Mouse (Mus musculus) kidney, embryonic 15.5 days (tissue): ENCODE measurements around the gene Msi1. TPM values are rescaled to one million over a fixed set of nuclear protein-coding genes. Genes with fewer than 3 reads are reported as not detected.
A peak's percentile ranks its signal among the peaks of the same experiment; 100 is the strongest.

Experiments used
- ATAC-seq: fragments of 200-750 bp; cut with Nextera tagmentation; replicated peaks from 2 replicates; pipeline ENCODE4 v1.8.0; 2017; ENCODE audit warnings: moderate TSS enrichment; ENCODE audit not compliant: low FRiP score
- H3K27ac ChIP-seq: fragments of 300-500 bp; sonication (generic); 2 replicates; pipeline ENCODE4 v1.5.1; 2015; ENCODE audit warnings: mild to moderate bottlenecking, inconsistent platforms
- H3K27me3 ChIP-seq: fragments of 300-500 bp; sonication (generic); 2 replicates; pipeline ENCODE4 v1.6.1; 2015; ENCODE audit warnings: inconsistent platforms
- H3K36me3 ChIP-seq: fragments of 300-500 bp; sonication (generic); 2 replicates; pipeline ENCODE4 v1.6.1; 2015; ENCODE audit warnings: inconsistent platforms
- H3K4me1 ChIP-seq: fragments of 300-500 bp; sonication (generic); 2 replicates; pipeline ENCODE4 v1.6.1; 2015; ENCODE audit warnings: inconsistent platforms
- H3K4me2 ChIP-seq: fragments of 300-500 bp; sonication (generic); 2 replicates; pipeline ENCODE4 v1.6.1; 2015; ENCODE audit warnings: moderate library complexity, mild to moderate bottlenecking, inconsistent platforms
- H3K4me3 ChIP-seq: fragments of 300-500 bp; sonication (generic); replicated peaks from 2 replicates; pipeline ENCODE4 v1.5.1; 2015; ENCODE audit warnings: mild to moderate bottlenecking, inconsistent platforms
- H3K9ac ChIP-seq: fragments of 300-500 bp; sonication (generic); 2 replicates; pipeline ENCODE4 v1.6.1; 2015; ENCODE audit warnings: mild to moderate bottlenecking, inconsistent platforms
- H3K9me3 ChIP-seq: fragments of 300-500 bp; sonication (generic); replicated peaks from 2 replicates; pipeline ENCODE4 v1.6.1; 2016; ENCODE audit warnings: inconsistent platforms
- WGBS: fragments of 180-500 bp; shearing (Covaris S2); methylation state at CpG from one replicate; pipeline ENCODE4 v1.1.7; 2015; ENCODE audit warnings: mixed read lengths; 5-methylcytosine and 5-hydroxymethylcytosine counted together
- polyA plus RNA-seq: library from polyadenylated mRNA; unstranded; fragments of >200 nt; fragmentation: Nextera tagmentation; extraction: Ambion mirVana; gene quantifications from 2 replicates; pipeline ENCODE4 v1.2.1, GENCODE M21; 2015

Msi1 gene
- polyA plus RNA-seq, 1 experiment from 2014 or later = 22.0 TPM

DNA sequence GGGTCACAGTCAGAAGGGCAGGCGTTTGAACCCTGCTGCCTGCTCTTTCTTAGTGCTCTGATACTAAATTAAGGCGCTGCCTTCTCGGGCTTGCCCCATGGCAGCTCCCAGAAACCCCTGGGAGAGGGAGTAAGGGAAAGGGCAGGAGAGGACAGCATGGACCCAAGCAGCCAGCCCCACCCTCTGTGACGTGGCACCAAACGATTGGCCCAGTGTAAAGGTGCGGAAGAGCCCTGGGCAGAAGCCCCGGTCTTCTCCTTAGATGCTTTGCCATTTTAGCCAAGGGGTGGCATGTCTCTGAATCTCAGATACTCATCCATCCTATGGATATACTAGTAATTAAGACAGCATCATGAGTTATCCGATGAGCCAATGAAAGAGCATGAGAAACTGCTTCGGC, 21.3 kb upstream of the Msi1 start:
- no peaks in the 10 kb centered on the region; the same call in 1 of the 2 replicates for H3K27me3 ChIP-seq
- H3K4me2 ChIP-seq = peak overlapping the region; percentile 41
- WGBS = 30% methylated on average over 9 of the region's 9 CpGs
- ATAC-seq = no peak
- H3K4me3 ChIP-seq = peak overlapping the region; percentile 2; the same call in 1 of the 2 replicates
- no peak overlapping the region for H3K27ac ChIP-seq
- H3K9me3 ChIP-seq = no peaks in the 10 kb centered on the region
- H3K36me3 ChIP-seq = no peaks in the 10 kb centered on the region
- H3K9ac ChIP-seq = no peak overlapping the region
- peaks cover 28% of the 10 kb centered on the region for H3K4me1 ChIP-seq

DNA sequence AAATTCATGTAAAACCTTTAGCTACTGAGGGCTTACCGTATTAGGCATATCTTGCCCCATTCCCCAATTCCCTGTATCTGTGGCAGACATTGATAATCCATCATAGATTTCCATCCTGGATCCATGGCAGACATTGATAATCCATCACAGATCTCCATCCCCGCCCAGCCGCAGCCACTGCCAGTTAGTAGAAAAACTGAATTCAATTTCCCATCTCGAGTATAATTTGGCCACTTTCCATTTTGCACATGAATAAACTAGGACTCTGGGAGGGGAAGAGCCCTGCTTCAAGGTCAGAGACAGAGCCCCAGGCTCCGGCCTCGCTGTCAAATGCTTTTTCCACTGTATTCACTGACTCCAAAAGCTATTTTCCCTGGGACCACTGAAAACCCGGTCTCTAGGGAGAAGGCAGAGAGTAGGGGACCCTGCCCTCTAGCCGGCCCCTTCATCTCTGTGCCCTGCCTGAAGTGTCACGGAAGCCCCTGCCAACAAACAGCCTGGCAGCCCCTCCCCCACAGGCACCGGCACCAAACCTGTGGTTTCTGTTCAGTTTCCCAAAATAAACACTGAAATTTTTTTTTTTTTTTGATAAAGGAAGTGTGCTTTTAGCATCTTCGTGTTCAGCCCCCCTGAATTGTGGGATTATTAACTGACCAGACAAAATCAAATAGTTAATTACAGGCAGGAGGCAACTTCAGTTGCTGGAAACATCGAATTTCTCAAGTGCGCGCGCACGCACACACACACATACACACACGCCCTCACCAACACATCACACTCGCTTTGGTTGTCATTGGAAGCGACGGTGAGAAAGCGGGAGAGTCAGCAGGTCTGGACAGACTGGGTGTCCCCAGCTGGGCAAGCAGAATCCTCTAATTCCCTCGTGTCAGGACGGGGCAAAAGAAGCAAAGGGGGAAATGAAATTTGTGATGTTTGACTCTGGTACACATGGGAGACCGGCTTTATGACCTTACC, 14.0 kb upstream of the Msi1 start:
- Histone ChIP-seq H3K36me3 (no peaks in the 10 kb centered on the region), H3K4me1 (peaks cover 7% of the 10 kb centered on the region), H3K9ac (no peak overlapping the region), H3K4me3 (peak overlapping the region; percentile 18), H3K27ac (no peak overlapping the region), H3K4me2 (peak overlapping the region; percentile 47), H3K9me3 (no peaks in the 10 kb centered on the region), H3K27me3 (no peaks in the 10 kb centered on the region)
- 58% methylated on average over 24 of the region's 24 CpGs for WGBS
- ATAC-seq = no peak

- Histone ChIP-seq H3K4me1 (peaks cover 46% of the 10 kb centered on the region), H3K36me3 (peaks cover 10% of the 10 kb centered on the region; the same call in 1 of the 2 replicates), H3K27ac (no peak overlapping the region), H3K4me3 (peak overlapping the region; percentile 97), H3K9me3 (no peaks in the 10 kb centered on the region), H3K27me3 (peaks cover 17% of the 10 kb centered on the region), H3K4me2 (peak overlapping the region; percentile 88), H3K9ac (peak overlapping the region; percentile 97)
- no peak for ATAC-seq
- 2% methylated on average over 20 of the region's 20 CpGs for whole genome bisulfite sequencing
Measured at GRCm38 (mm10) chr5:115428831-115429358, 504 bp upstream of the Msi1 start.

GRCm38 (mm10) chr5:115430187-115430960, 975 bp downstream of the Msi1 start:
- Histone ChIP-seq H3K9ac (peak overlapping the region; percentile 97), H3K36me3 (peaks cover 13% of the 10 kb centered on the region; the same call in 1 of the 2 replicates), H3K27ac (peak overlapping the region; percentile 79), H3K27me3 (peaks cover 17% of the 10 kb centered on the region), H3K9me3 (no peaks in the 10 kb centered on the region), H3K4me2 (peak overlapping the region; percentile 88), H3K4me1 (peaks cover 61% of the 10 kb centered on the region), H3K4me3 (peak overlapping the region; percentile 97)
- under 1% methylated on average over 61 of the region's 73 CpGs for WGBS
- peak; percentile 38 for ATAC-seq

GRCm38 (mm10) chr5:115431061-115431897, 1.9 kb downstream of the Msi1 start:
- peak overlapping the region; percentile 79 for H3K27ac ChIP-seq
- no peaks in the 10 kb centered on the region for H3K9me3 ChIP-seq
- peaks cover 17% of the 10 kb centered on the region for H3K27me3 ChIP-seq
- peak overlapping the region; percentile 97 for H3K9ac ChIP-seq
- 15% methylated on average over 14 of the region's 14 CpGs for WGBS
- peaks cover 13% of the 10 kb centered on the region; the same call in 1 of the 2 replicates for H3K36me3 ChIP-seq
- ATAC-seq = no peak
- H3K4me3 ChIP-seq = peak overlapping the region; percentile 97
- H3K4me1 ChIP-seq = peaks cover 70% of the 10 kb centered on the region
- peak overlapping the region; percentile 88 for H3K4me2 ChIP-seq

GRCm38 (mm10) chr5:115431898-115432259, 2.5 kb downstream of the Msi1 start:
- Histone ChIP-seq H3K4me1 (peaks cover 76% of the 10 kb centered on the region), H3K9me3 (no peaks in the 10 kb centered on the region), H3K9ac (peak overlapping the region; percentile 97; the same call in 1 of the 2 replicates), H3K27me3 (peaks cover 15% of the 10 kb centered on the region), H3K4me2 (peak overlapping the region; percentile 88), H3K36me3 (peaks cover 13% of the 10 kb centered on the region; the same call in 1 of the 2 replicates), H3K4me3 (peak overlapping the region; percentile 97), H3K27ac (no peak overlapping the region)
- ATAC-seq = no peak
- 26% methylated on average over 7 of the region's 7 CpGs for WGBS

DNA sequence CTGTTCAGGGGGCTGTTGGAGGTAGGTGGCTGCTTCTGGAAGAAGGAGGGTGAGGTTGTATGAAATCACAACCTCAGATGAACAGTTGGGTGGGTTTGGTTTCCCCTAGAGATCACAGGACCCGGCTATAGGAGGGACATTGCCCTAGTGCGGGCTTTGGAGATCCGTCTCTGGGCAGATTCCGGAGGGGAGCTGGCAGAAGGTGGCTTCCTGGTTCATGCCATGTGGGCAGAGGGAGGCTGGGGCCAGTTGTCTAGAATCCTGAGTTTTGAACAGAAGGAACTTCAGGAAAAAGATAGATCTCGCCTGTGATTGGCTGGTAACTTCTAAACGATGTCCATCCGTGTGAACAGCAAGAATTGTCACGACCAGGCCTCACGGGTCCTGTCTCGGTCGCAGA, 3.0 kb downstream of the Msi1 start:
- ATAC-seq = no peak
- WGBS = 73% methylated on average over 11 of the region's 11 CpGs
- H3K36me3 ChIP-seq = peaks cover 13% of the 10 kb centered on the region; the same call in 1 of the 2 replicates
- H3K4me1 ChIP-seq = peaks cover 81% of the 10 kb centered on the region
- peak overlapping the region; percentile 88 for H3K4me2 ChIP-seq
- H3K9ac ChIP-seq = no peak overlapping the region
- H3K27ac ChIP-seq = no peak overlapping the region
- no peak overlapping the region for H3K4me3 ChIP-seq
- peaks cover 13% of the 10 kb centered on the region for H3K27me3 ChIP-seq
- no peaks in the 10 kb centered on the region for H3K9me3 ChIP-seq

DNA sequence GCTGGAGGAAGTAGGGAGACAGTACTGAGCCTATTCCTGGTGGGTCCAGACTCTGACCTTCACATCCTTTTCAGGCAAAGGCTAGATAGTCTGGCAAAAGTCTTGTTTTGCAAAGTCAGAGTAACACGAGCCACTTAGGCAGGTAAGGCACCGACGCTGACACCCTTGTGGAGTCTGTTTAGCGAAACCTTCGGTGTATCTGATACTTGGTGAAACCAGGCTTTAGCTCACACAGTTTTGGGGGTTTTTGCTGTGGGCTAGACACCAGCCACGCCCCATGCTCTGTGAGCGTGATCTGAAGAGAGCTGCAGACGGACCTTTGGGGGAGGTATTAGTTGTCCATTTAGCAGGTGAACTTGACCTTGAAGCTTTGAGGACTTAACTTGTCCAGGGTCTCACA, 3.8 kb downstream of the Msi1 start:
- peaks cover 9% of the 10 kb centered on the region for H3K27me3 ChIP-seq
- H3K36me3 ChIP-seq = peaks cover 14% of the 10 kb centered on the region; the same call in 1 of the 2 replicates
- no peak overlapping the region for H3K9ac ChIP-seq
- H3K27ac ChIP-seq = no peak overlapping the region
- H3K9me3 ChIP-seq = no peaks in the 10 kb centered on the region
- no peak for ATAC-seq
- 76% methylated on average over 8 of the region's 8 CpGs for WGBS
- H3K4me1 ChIP-seq = peaks cover 88% of the 10 kb centered on the region
- no peak overlapping the region for H3K4me2 ChIP-seq
- H3K4me3 ChIP-seq = no peak overlapping the region

GRCm38 (mm10) chr5:115434280-115434852, 5.0 kb downstream of the Msi1 start:
- H3K4me1 ChIP-seq = peaks cover 86% of the 10 kb centered on the region
- H3K9ac ChIP-seq = no peak overlapping the region
- no peak overlapping the region for H3K27ac ChIP-seq
- WGBS = 44% methylated on average over 11 of the region's 11 CpGs
- peaks cover 24% of the 10 kb centered on the region for H3K36me3 ChIP-seq
- H3K27me3 ChIP-seq = no peaks in the 10 kb centered on the region
- H3K4me3 ChIP-seq = no peak overlapping the region
- no peaks in the 10 kb centered on the region for H3K9me3 ChIP-seq
- no peak overlapping the region for H3K4me2 ChIP-seq
- no peak for ATAC-seq

DNA sequence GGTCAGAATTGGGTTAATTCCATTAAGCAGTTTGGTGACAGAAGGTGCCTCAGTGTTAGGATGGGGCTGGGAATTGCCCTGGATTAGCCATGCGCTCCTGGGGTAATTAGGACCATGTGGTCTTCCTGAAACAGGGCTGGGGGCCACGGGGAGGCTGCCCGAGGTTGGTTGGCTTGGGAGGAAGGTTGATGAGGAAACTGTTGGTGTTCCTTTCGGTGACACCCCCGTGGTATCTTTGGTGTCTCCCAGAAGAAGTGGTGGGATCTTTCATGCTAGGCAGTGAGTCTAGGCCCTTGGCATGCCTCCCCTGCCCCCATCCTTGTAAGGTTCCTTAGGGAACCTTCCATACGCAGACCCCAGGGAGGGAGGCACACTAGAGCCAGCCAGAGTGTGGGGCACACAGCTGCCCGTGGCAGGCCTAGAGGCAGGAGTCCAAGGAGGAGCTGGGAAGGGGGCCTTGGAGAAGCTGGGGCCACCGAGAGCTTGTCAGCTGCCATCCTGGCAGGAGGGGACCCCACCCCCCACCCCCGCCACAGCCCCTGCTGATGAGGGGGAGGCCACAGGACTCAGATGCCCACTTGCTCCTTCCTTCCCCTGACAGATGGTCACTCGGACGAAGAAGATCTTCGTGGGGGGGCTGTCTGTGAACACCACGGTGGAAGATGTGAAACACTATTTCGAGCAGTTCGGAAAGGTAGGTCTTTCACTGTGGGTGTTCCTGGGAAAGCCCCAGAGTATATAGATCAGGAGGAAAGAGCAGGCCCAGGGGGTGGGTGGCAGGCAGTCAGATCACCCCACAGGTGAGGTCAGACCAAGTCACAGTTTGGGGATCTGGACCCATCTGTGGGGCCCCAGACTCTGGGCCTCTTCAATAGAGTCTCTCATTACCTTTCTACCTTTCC, 5.7 kb downstream of the Msi1 start:
- Histone ChIP-seq H3K36me3 (peaks cover 31% of the 10 kb centered on the region), H3K9ac (peak overlapping the region; percentile 44; the same call in 1 of the 2 replicates), H3K4me3 (peak overlapping the region; percentile 39; the same call in 1 of the 2 replicates), H3K27ac (peak overlapping the region; percentile 87), H3K9me3 (no peaks in the 10 kb centered on the region), H3K27me3 (no peaks in the 10 kb centered on the region), H3K4me2 (no peak overlapping the region), H3K4me1 (peaks cover 86% of the 10 kb centered on the region)
- no peak for ATAC-seq
- 46% methylated on average over 15 of the region's 15 CpGs for WGBS
